8 mouse cellular contexts compared by ENCODE assay signal in genomic region chr12:12287131-12287786, GRCm38 (mm10). TPM values are rescaled to one million over a fixed set of nuclear protein-coding genes. Genes with fewer than 3 reads are reported as not detected.
A peak's percentile ranks its signal among the peaks of the same experiment; 100 is the strongest.
DNase-seq lines count a peak whose midpoint lies in the region; ATAC-seq and TF ChIP-seq lines count a peak whose summit lies in the region.

No protein-coding gene starts in this region.

- H3K36me3 ChIP-seq in forebrain, postnatal 0 days (ENCODE audit: insufficient read depth), result no peaks in the 10 kb centered on the region
- H3K36me3 ChIP-seq in neural tube, embryonic 14.5 days (ENCODE audit: control insufficient read depth, insufficient read depth, low read length), result no peaks in the 10 kb centered on the region

- H3K27me3 ChIP-seq in forebrain, postnatal 0 days (ENCODE audit: insufficient read depth, low read length), result no peaks in the 10 kb centered on the region
- no peaks in the 10 kb centered on the region for H3K27me3 ChIP-seq in neural tube, embryonic 14.5 days (ENCODE audit: control insufficient read depth, insufficient read depth, low read length)

- H3K4me1 ChIP-seq in forebrain, postnatal 0 days (ENCODE audit: insufficient read depth), result peaks cover 24% of the 10 kb centered on the region
- H3K4me1 ChIP-seq in neural tube, embryonic 14.5 days (ENCODE audit: control insufficient read depth, insufficient read depth, low read length), result peaks cover 24% of the 10 kb centered on the region

- peak; percentile 91 for ATAC-seq in forebrain, postnatal 0 days
- peak; percentile 89 for ATAC-seq in neural tube, embryonic 14.5 days (ENCODE audit: low read depth)

- no peak overlapping the region for H3K4me3 ChIP-seq in forebrain, postnatal 0 days (ENCODE audit: low read depth, low read length)
- H3K4me3 ChIP-seq in neural tube, embryonic 14.5 days (ENCODE audit: low read depth, low read length), result no peak overlapping the region; the same call in 1 of the 2 replicates

- WGBS in forebrain, postnatal 0 days, result 18% methylated on average over 9 of the region's 9 CpGs
- WGBS in neural tube, embryonic 14.5 days, result 20% methylated on average over 9 of the region's 9 CpGs

- peak overlapping the region; percentile 95 for H3K27ac ChIP-seq in forebrain, postnatal 0 days (ENCODE audit: low read depth, low read length)
- peak overlapping the region; percentile 88 for H3K27ac ChIP-seq in neural tube, embryonic 14.5 days (ENCODE audit: low read depth, low read length)

- no peaks in the 10 kb centered on the region for H3K9me3 ChIP-seq in forebrain, postnatal 0 days (ENCODE audit: low read length)
- H3K9me3 ChIP-seq in neural tube, embryonic 14.5 days (ENCODE audit: control insufficient read depth, low read length), result no peaks in the 10 kb centered on the region

- peak overlapping the region; percentile 49 for H3K9ac ChIP-seq in forebrain, postnatal 0 days
- H3K9ac ChIP-seq in neural tube, embryonic 14.5 days (replicated peaks; ENCODE audit: low read depth, low read length), result peak overlapping the region; percentile 42

- peak overlapping the region; percentile 40 for H3K4me2 ChIP-seq in forebrain, postnatal 0 days (ENCODE audit: low read depth)
- peak overlapping the region; percentile 41 for H3K4me2 ChIP-seq in neural tube, embryonic 14.5 days (ENCODE audit: low read depth, low read length)

- TF ChIP-seq CTCF in forebrain, postnatal 0 days (IDR thresholded peaks at IDR 0.05; ENCODE audit: low read depth), result no peak

- DNase-seq in gastrocnemius, postnatal 10 days, result peak; percentile 8
- no peak for DNase-seq in gastrocnemius, postnatal 4 days (ENCODE audit: low spot score in 2 of 2)
- DNase-seq in thymus, postnatal 14 days, result peak; percentile 23
- DNase-seq in thymus, postnatal 36 days, result no peak
- DNase-seq in forebrain, postnatal 0 days, result peak; percentile 85
- DNase-seq in layer of hippocampus, adult 9-11 months, result peak; percentile 68
- DNase-seq in urinary bladder, postnatal 14 days (ENCODE audit: low spot score), result no peak

RNA-seq across cellular contexts. Expression of gene Fam49a, which starts 25.3 kb away (rescaled TPM):
- 10 to 100 TPM; 12.0 to 12.5 TPM for total RNA-seq in gastrocnemius, postnatal 10 days (2021)
- 10 to 100 TPM; 12.8 to 15.9 TPM for total RNA-seq in gastrocnemius, postnatal 4 days (2021)
- total RNA-seq in forebrain, postnatal 0 days (2014; rRNA removed), result 202 and 242 TPM in 2 replicates
- 120 and 127 TPM in 2 replicates for polyA plus RNA-seq in forebrain, postnatal 0 days (2015; fragmentation: Nextera tagmentation; extraction: Ambion mirVana)
- polyA plus RNA-seq in neural tube, embryonic 14.5 days (2014; fragmentation: Nextera tagmentation; extraction: Ambion mirVana), result 72.6 and 106 TPM in 2 replicates

Comparison
In these comparisons a context has a peak if more than half of its experiments do, and no peak if none do; other contexts are left out.
1. DNase-seq: peak in gastrocnemius, postnatal 10 days (single experiment), thymus, postnatal 14 days (single experiment), forebrain, postnatal 0 days (single experiment) and layer of hippocampus, adult 9-11 months (single experiment); none in gastrocnemius, postnatal 4 days (0 of 2), thymus, postnatal 36 days (0 of 2) and urinary bladder, postnatal 14 days (single experiment).
2. RNA of gene Fam49a, which starts 25.3 kb away (total RNA-seq): 202 to 242 TPM in forebrain, postnatal 0 days; 12.8 to 15.9 TPM in gastrocnemius, postnatal 4 days and 12.0 to 12.5 TPM in gastrocnemius, postnatal 10 days; every median in the first group is over 10 times any median in the second.